Mouse (Mus musculus) lung, postnatal 14 days (tissue): ENCODE data around the gene Copz1.

ENCODE experiments used
- DNase-seq: peaks from one replicate; pipeline ENCODE4 v3.0.0; 2021

The Copz1 gene

GRCm38 (mm10) chr15:103341547-103341946, 69.0 kb downstream of the Copz1 start:
- no peak for DNase-seq

DNA sequence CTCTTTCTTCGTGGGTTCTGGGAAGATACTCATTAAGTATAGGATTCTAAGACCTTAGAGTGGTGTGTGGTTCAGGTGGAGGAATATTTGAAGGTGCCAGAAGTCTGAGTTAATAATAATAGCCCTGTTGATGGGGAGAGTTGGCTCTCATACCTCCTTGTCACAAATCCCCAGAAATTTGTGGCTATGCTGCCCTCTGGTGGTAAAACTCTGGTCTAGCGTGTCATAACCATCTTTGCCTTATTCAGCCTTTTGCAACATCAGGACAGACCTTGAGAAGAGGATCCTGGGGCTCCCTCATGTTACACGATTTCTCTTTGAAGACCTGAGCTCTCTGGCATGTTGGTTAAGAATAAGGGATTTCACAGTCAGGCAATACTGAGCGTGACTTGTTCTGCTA, 69.9 kb downstream of the Copz1 start:
- DNase-seq: peak; percentile 81

DNA sequence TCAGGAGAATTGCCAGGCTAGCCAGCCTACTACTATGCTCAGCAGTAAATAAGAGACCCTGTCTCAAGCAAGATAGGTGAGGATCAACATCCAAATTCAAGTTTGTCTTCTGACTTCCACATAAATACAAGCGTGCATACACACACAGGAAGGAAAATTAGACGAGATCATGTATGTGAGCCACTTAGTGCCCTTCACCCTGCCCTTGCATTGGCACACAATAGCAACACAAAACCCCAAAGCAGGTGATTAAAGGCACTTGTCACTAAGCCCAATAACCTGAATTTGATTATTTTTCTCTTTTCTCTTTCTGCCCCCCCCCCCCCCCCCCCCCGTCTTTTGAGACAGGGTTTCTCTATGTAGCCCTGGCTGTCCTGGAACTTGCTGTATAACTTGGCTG, 70.5 kb downstream of the Copz1 start:
- DNase-seq: no peak

- no peak for DNase-seq
Observed at GRCm38 (mm10) chr15:103343556-103343955, 71.0 kb downstream of the Copz1 start.

DNA sequence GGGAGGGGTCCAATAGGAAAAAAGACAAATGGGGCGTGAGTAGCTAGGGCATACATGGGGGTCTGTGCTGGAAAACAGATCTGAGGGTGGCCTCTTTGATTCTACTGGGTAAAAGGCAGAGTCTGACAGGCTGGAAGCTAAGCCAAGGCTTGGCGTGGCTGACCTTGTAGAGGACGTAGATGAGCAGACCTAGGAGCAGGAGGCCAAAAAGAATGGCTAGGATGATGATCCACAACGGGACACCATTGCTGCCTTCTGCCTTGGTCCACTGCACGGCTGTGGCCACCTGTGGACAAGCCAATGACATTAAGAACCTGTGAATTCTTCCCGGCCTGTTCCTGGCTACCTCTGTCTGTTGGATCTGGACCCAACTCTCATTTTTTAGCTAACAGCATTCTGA, 73.3 kb downstream of the Copz1 start:
- DNase-seq: no peak

GRCm38 (mm10) chr15:103347275-103347684, 74.8 kb downstream of the Copz1 start:
- DNase-seq: peak; percentile 73
